Mouse (Mus musculus) myocyte (in vitro differentiated cells): ENCODE data around the gene Has1.

Experiments used
- CEBPB ChIP-seq: IDR thresholded peaks from 2 replicates; pipeline ENCODE4 v1.6.1; 2011; ENCODE audit warnings: mild to moderate bottlenecking, moderate library complexity; ENCODE audit not compliant: poor library complexity, insufficient read depth, severe bottlenecking
- E2F4 ChIP-seq: IDR thresholded peaks from one replicate; pipeline ENCODE4 v1.6.1; 2011; ENCODE audit warnings: mild to moderate bottlenecking, control low read depth, moderate library complexity; ENCODE audit not compliant: insufficient read depth
- MAX ChIP-seq: IDR thresholded peaks from one replicate; pipeline ENCODE4 v1.6.1; 2011; ENCODE audit warnings: low read depth, mild to moderate bottlenecking, control low read depth
- MYOD1 ChIP-seq, 3 experiments: IDR thresholded peaks; one replicate each; pipeline ENCODE4 v1.6.1; 2011; ENCODE audit warnings: control low read depth in 2 of 3, low read depth in 2 of 3, mild to moderate bottlenecking in 2 of 3, moderate library complexity in 1 of 3; ENCODE audit not compliant: insufficient read length in 2 of 3, control insufficient read depth in 1 of 3
- POLR2A ChIP-seq: IDR thresholded peaks from one replicate; pipeline ENCODE4 v1.6.1; 2011; ENCODE audit warnings: low read depth, mild to moderate bottlenecking, control low read depth, moderate library complexity; ENCODE audit not compliant: insufficient read length
- POLR2AphosphoS2 ChIP-seq: IDR thresholded peaks from one replicate; pipeline ENCODE4 v1.6.1; 2011; ENCODE audit warnings: low read depth, control low read depth; ENCODE audit not compliant: insufficient read length
- REST ChIP-seq: IDR thresholded peaks from one replicate; pipeline ENCODE4 v1.6.1; 2011; ENCODE audit warnings: mild to moderate bottlenecking, control low read depth, moderate library complexity; ENCODE audit not compliant: insufficient read depth, insufficient read length
- SRF ChIP-seq: IDR thresholded peaks from one replicate; pipeline ENCODE4 v1.6.1; 2011; ENCODE audit warnings: low read depth; ENCODE audit not compliant: control insufficient read depth, insufficient read length
- TCF12 ChIP-seq: IDR thresholded peaks from one replicate; pipeline ENCODE4 v1.6.1; 2011; ENCODE audit warnings: mild to moderate bottlenecking, control low read depth; ENCODE audit not compliant: poor library complexity, insufficient read depth, severe bottlenecking
- USF1 ChIP-seq: IDR thresholded peaks from one replicate; pipeline ENCODE4 v1.6.1; 2011; ENCODE audit warnings: low read depth, mild to moderate bottlenecking, control low read depth, moderate library complexity

DNA sequence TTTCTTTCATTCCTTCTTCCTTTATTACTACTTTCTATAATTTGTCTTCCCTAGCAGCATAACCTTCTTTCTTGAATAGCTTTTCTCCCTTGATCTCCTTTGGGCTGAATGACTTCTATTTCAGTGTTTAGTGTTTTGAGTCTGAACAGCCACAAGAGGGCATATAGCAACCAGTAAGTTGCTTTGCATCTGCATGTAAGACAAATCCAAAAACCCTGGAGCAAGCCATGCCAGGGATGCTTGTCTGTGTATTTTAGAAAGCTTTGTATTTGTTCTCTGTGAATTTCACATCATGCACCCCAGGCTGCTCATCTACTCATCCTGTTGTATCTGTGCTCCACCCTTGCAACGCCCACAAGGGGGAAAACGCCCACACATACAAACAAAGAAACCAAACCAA is 44.3 kb upstream of the Has1 start:
- TF ChIP-seq MAX (no peak), POLR2A (no peak), TCF12 (no peak), USF1 (no peak), E2F4 (no peak), CEBPB (no peak), POLR2AphosphoS2 (no peak), MYOD1 (IDR thresholded peaks at IDR 0.05; ENCODE audit: control insufficient read depth in 1 of 3, insufficient read length in 2 of 3, low read depth in 2 of 3) (no peak), REST (no peak), SRF (no peak)
